Comparison of ENCODE assay signal across 8 mouse cellular contexts in genomic region chr8:124948733-124949111, GRCm38 (mm10). TPM values are rescaled to one million over a fixed set of nuclear protein-coding genes. Genes with fewer than 3 reads are reported as not detected.
A peak's percentile ranks its signal among the peaks of the same experiment; 100 is the strongest.
DNase-seq lines count a peak whose midpoint lies in the region; ATAC-seq and TF ChIP-seq lines count a peak whose summit lies in the region.

No protein-coding gene starts in this region.

- no peak for DNase-seq in heart, postnatal 25 days (ENCODE audit: low spot score)
- peak; percentile 55 for DNase-seq in CD4-positive helper T cell, adult 2 months (ENCODE audit: low read depth, low spot score)
- DNase-seq in cerebellum, adult 2 months = peak in 1 of 2 experiments; percentile 51
- peak; percentile 41 for DNase-seq in lung, postnatal 0 days (ENCODE audit: low spot score)
- no peak for DNase-seq in left cerebral cortex, adult 18-20 months (ENCODE audit: low spot score in 2 of 2)

- peak overlapping the region; percentile 95 for H3K27ac ChIP-seq in heart, embryonic 11.5 days (ENCODE audit: low read depth, low read length)
- peak overlapping the region; percentile 96 for H3K27ac ChIP-seq in cerebellum, adult 2 months (ENCODE audit: insufficient read depth, low read length)
- H3K27ac ChIP-seq in hindbrain, embryonic 12.5 days = peak overlapping the region; percentile 98
- H3K27ac ChIP-seq in lung, postnatal 0 days (ENCODE audit: low read length) = peak overlapping the region; percentile 96
- H3K27ac ChIP-seq in stomach, embryonic 15.5 days = peak overlapping the region; percentile 98

- TF ChIP-seq CTCF in cerebellum, adult 2 months (IDR thresholded peaks at IDR 0.05; ENCODE audit: borderline replicate concordance, insufficient read depth, low read depth, low read length) = no peak
- TF ChIP-seq CTCF in lung, postnatal 0 days (IDR thresholded peaks at IDR 0.05) = no peak

- ATAC-seq in heart, embryonic 11.5 days (replicated peaks; ENCODE audit: insufficient number of reproducible peaks, low FRiP score, low TSS enrichment) = peak; percentile 18; the same call in 1 of the 2 replicates
- peak; percentile 20; the same call in 1 of the 2 replicates for ATAC-seq in hindbrain, embryonic 12.5 days (ENCODE audit: low FRiP score)
- ATAC-seq in lung, postnatal 0 days = peak; percentile 13
- no peak for ATAC-seq in stomach, embryonic 15.5 days (ENCODE audit: insufficient read depth, low FRiP score, low read depth)

- no peaks in the 10 kb centered on the region for H3K27me3 ChIP-seq in heart, embryonic 11.5 days (ENCODE audit: control insufficient read depth, insufficient read depth, low read length)
- no peaks in the 10 kb centered on the region for H3K27me3 ChIP-seq in cerebellum, adult 2 months (ENCODE audit: control insufficient read depth, insufficient read depth, low read length)
- H3K27me3 ChIP-seq in hindbrain, embryonic 12.5 days = no peaks in the 10 kb centered on the region
- no peaks in the 10 kb centered on the region for H3K27me3 ChIP-seq in lung, postnatal 0 days (replicated peaks; ENCODE audit: insufficient read depth, low read length)
- H3K27me3 ChIP-seq in stomach, embryonic 15.5 days (replicated peaks) = no peaks in the 10 kb centered on the region

- H3K4me2 ChIP-seq in heart, embryonic 11.5 days = peak overlapping the region; percentile 85
- H3K4me2 ChIP-seq in hindbrain, embryonic 12.5 days (replicated peaks) = peak overlapping the region; percentile 69
- peak overlapping the region; percentile 99 for H3K4me2 ChIP-seq in lung, postnatal 0 days (replicated peaks; ENCODE audit: low read depth, low read length)
- peak overlapping the region; percentile 73 for H3K4me2 ChIP-seq in stomach, embryonic 15.5 days

- no peak for TF ChIP-seq POLR2A in cerebellum, adult 2 months (IDR thresholded peaks at IDR 0.05; ENCODE audit: borderline replicate concordance, insufficient read depth, low read length)

- peak overlapping the region; percentile 96 for H3K4me3 ChIP-seq in heart, embryonic 11.5 days (ENCODE audit: low read depth, low read length)
- H3K4me3 ChIP-seq in cerebellum, adult 2 months (replicated peaks; ENCODE audit: insufficient read depth, low read depth, low read length) = peak overlapping the region; percentile 65
- peak overlapping the region; percentile 86 for H3K4me3 ChIP-seq in hindbrain, embryonic 12.5 days
- H3K4me3 ChIP-seq in lung, postnatal 0 days (ENCODE audit: low read depth, low read length) = peak overlapping the region; percentile 82
- peak overlapping the region; percentile 74 for H3K4me3 ChIP-seq in stomach, embryonic 15.5 days (replicated peaks)

- intact Hi-C loops in heart, postnatal 25 days (cut with DNase I) = loop anchor here (2.0 to 5.0 kb wide), 3 partner anchors 36 to 64 kb away; partner anchors contain the start of genes Exoc8, Sprtn and Tsnax

- no peaks in the 10 kb centered on the region for H3K9me3 ChIP-seq in heart, embryonic 11.5 days (replicated peaks; ENCODE audit: control insufficient read depth, low read length)
- H3K9me3 ChIP-seq in hindbrain, embryonic 12.5 days (replicated peaks) = no peaks in the 10 kb centered on the region
- no peaks in the 10 kb centered on the region for H3K9me3 ChIP-seq in lung, postnatal 0 days (ENCODE audit: low read length)
- H3K9me3 ChIP-seq in stomach, embryonic 15.5 days = no peaks in the 10 kb centered on the region

- no peak for TF ChIP-seq EP300 in lung, postnatal 0 days (IDR thresholded peaks at IDR 0.05)

- WGBS in heart, embryonic 11.5 days (ENCODE audit: insufficient replicate concordance) = 0% methylated on average over 10 of the region's 62 CpGs
- WGBS in cerebellum, adult 2 months = 7% methylated on average over 62 of the region's 62 CpGs
- WGBS in hindbrain, embryonic 12.5 days = 0% methylated on average over 14 of the region's 62 CpGs
- 0% methylated on average over 26 of the region's 62 CpGs for WGBS in lung, postnatal 0 days
- WGBS in stomach, embryonic 15.5 days = 1% methylated on average over 36 of the region's 62 CpGs

- peak overlapping the region; percentile 87 for H3K9ac ChIP-seq in heart, embryonic 11.5 days (ENCODE audit: low read depth, low read length)
- peak overlapping the region; percentile 97 for H3K9ac ChIP-seq in hindbrain, embryonic 12.5 days
- peak overlapping the region; percentile 87 for H3K9ac ChIP-seq in lung, postnatal 0 days (replicated peaks; ENCODE audit: low read depth)
- H3K9ac ChIP-seq in stomach, embryonic 15.5 days = peak overlapping the region; percentile 83

- peaks cover 34% of the 10 kb centered on the region for H3K4me1 ChIP-seq in heart, embryonic 11.5 days (ENCODE audit: control insufficient read depth, insufficient read depth, low read length)
- H3K4me1 ChIP-seq in cerebellum, adult 2 months (ENCODE audit: control insufficient read depth, insufficient read depth, low read length) = peaks cover 5% of the 10 kb centered on the region
- peaks cover 47% of the 10 kb centered on the region for H3K4me1 ChIP-seq in hindbrain, embryonic 12.5 days
- peaks cover 19% of the 10 kb centered on the region for H3K4me1 ChIP-seq in lung, postnatal 0 days (ENCODE audit: insufficient read depth, low read depth, low read length)
- peaks cover 31% of the 10 kb centered on the region for H3K4me1 ChIP-seq in stomach, embryonic 15.5 days

- H3K36me3 ChIP-seq in heart, embryonic 11.5 days (ENCODE audit: control insufficient read depth, insufficient read depth, low read length) = no peaks in the 10 kb centered on the region
- no peaks in the 10 kb centered on the region for H3K36me3 ChIP-seq in hindbrain, embryonic 12.5 days
- no peaks in the 10 kb centered on the region for H3K36me3 ChIP-seq in lung, postnatal 0 days (ENCODE audit: insufficient read depth, low read length)
- no peaks in the 10 kb centered on the region for H3K36me3 ChIP-seq in stomach, embryonic 15.5 days

RNA-seq across cellular contexts. Expression of gene Egln1, which starts 0.4 kb away (rescaled TPM):
- 18.5 and 23.2 TPM in 2 replicates for polyA plus RNA-seq in heart, embryonic 11.5 days (2014; fragmentation: Nextera tagmentation; extraction: Ambion mirVana)
- total RNA-seq in heart, postnatal 25 days (2021) = 100 to 1,000 TPM; 272 to 278 TPM
- polyA plus RNA-seq in cerebellum, adult 2 months (2012; rRNA removed) = 58.1 and 58.8 TPM in 2 replicates
- polyA plus RNA-seq in hindbrain, embryonic 12.5 days (2016; fragmentation: Nextera tagmentation; extraction: Ambion mirVana) = 17.3 and 17.5 TPM in 2 replicates
- 7.7 and 8.8 TPM in 2 replicates for polyA plus RNA-seq in lung, postnatal 0 days (2015; fragmentation: Nextera tagmentation; extraction: Ambion mirVana)
- 14.0 and 15.2 TPM in 2 replicates for polyA plus RNA-seq in stomach, embryonic 15.5 days (2015; fragmentation: Nextera tagmentation; extraction: Ambion mirVana)
- 10 to 100 TPM; 61.4 to 69.5 TPM for total RNA-seq in left cerebral cortex, adult 18-20 months (2021)

RNA-seq across cellular contexts. Expression of gene Sprtn, which starts 51.0 kb away (rescaled TPM):
- 7.1 and 8.6 TPM in 2 replicates for polyA plus RNA-seq in heart, embryonic 11.5 days (2014; fragmentation: Nextera tagmentation; extraction: Ambion mirVana)
- 10 to 100 TPM in 1 of 2 experiments, 1 to 10 TPM in 1; 9.5 to 12.2 TPM for total RNA-seq in heart, postnatal 25 days (2021)
- polyA plus RNA-seq in cerebellum, adult 2 months (2012; rRNA removed) = 18.5 and 19.5 TPM in 2 replicates
- polyA plus RNA-seq in hindbrain, embryonic 12.5 days (2016; fragmentation: Nextera tagmentation; extraction: Ambion mirVana) = 15.2 and 17.0 TPM in 2 replicates
- polyA plus RNA-seq in lung, postnatal 0 days (2015; fragmentation: Nextera tagmentation; extraction: Ambion mirVana) = 6.9 TPM in 2 replicates
- polyA plus RNA-seq in stomach, embryonic 15.5 days (2015; fragmentation: Nextera tagmentation; extraction: Ambion mirVana) = 9.6 and 9.9 TPM in 2 replicates
- total RNA-seq in left cerebral cortex, adult 18-20 months (2021) = 10 to 100 TPM; 13.0 to 13.5 TPM

RNA-seq across cellular contexts. Expression of gene Exoc8, which starts 51.2 kb away (rescaled TPM):
- 5.4 and 5.9 TPM in 2 replicates for polyA plus RNA-seq in heart, embryonic 11.5 days (2014; fragmentation: Nextera tagmentation; extraction: Ambion mirVana)
- total RNA-seq in heart, postnatal 25 days (2021) = 10 to 100 TPM; 18.9 to 19.2 TPM
- 16.2 and 18.2 TPM in 2 replicates for polyA plus RNA-seq in cerebellum, adult 2 months (2012; rRNA removed)
- polyA plus RNA-seq in hindbrain, embryonic 12.5 days (2016; fragmentation: Nextera tagmentation; extraction: Ambion mirVana) = 17.2 and 18.8 TPM in 2 replicates
- 7.0 and 7.7 TPM in 2 replicates for polyA plus RNA-seq in lung, postnatal 0 days (2015; fragmentation: Nextera tagmentation; extraction: Ambion mirVana)
- 8.8 and 8.9 TPM in 2 replicates for polyA plus RNA-seq in stomach, embryonic 15.5 days (2015; fragmentation: Nextera tagmentation; extraction: Ambion mirVana)
- 10 to 100 TPM; 33.4 to 34.2 TPM for total RNA-seq in left cerebral cortex, adult 18-20 months (2021)

Comparison
In these comparisons a context has a peak if more than half of its experiments do, and no peak if none do; other contexts are left out.
1. DNase-seq: peak in CD4-positive helper T cell, adult 2 months (single experiment) and lung, postnatal 0 days (single experiment); none in heart, postnatal 25 days (single experiment) and left cerebral cortex, adult 18-20 months (0 of 2).
2. Peak in every context shown above with its lines, with median percentiles within 50 percentile points of each other: H3K27ac ChIP-seq, H3K4me2 ChIP-seq, H3K4me3 ChIP-seq and H3K9ac ChIP-seq.